Mouse (Mus musculus): ENCODE measurements at regions not wholly inside any gene's neighbourhood (a gene's known extent, or its start where the extent isn't known, plus 50 kb on each side); places are given as distances from the start of the nearest gene placed in this dataset.

DNA sequence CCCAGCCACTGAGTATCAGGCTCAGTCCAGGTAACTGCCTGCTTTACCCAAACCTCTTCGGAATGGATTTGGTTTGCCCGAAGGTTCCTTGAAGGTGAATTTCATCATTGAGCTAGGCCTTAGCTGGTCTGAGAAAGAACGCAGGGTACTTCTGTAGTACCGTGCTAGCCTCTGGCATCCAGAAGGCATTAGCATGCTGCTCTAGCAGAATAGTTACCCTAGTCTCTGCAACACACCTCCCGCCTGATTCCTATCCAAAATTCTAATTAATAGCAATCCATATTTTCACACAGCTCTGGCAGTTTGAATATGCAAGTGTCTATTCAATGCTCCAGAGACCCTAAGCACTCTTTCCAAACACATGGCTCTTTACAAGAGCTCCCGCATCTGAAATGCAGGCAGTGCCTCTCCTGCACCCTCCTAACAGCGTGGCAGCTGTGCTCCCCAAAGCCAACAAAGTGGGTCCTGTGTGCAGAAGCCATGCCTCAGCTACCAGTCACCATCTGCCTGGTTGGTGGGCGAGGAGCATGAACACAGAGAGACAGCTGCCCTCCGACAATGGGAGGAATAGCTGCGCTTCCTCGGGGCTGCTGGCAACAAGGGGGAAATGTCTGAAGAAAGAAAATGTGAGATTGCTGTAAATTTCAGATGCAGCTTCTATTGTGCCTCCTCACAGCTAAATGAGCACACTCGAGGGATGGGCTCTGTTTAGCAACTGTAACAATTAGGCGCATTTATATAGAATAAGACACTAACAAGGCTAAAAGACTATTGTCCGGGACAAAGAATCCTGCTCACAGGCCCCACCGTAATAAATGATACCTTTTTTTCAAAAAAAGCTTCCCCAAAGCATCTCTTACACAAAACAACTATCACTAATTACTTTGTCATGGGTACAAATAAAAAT, 198.6 kb downstream of the Sp3 start:
- Histone ChIP-seq H3K4me1 (ENCODE audit: control insufficient read depth in 2 of 2, insufficient read depth in 2 of 2, low read length in 2 of 2, poor library complexity in 1 of 2) (no peaks in the 10 kb centered on the region), H3K27ac (ENCODE audit: insufficient read depth, low read depth, low read length, poor library complexity, severe bottlenecking) (no peak overlapping the region), H3K36me3 (ENCODE audit: control insufficient read depth, insufficient read depth, low read length, poor library complexity, severe bottlenecking) (no peaks in the 10 kb centered on the region), H3K9ac (ENCODE audit: insufficient read depth, low read depth, low read length, poor library complexity, severe bottlenecking) (no peak overlapping the region), H3K4me3 (ENCODE audit: insufficient read depth in 1 of 2, low read depth in 1 of 2, low read length in 2 of 2, poor library complexity in 1 of 2, severe bottlenecking in 1 of 2) (no peak overlapping the region), H3K9me3 (ENCODE audit: control insufficient read depth, insufficient read depth, low read depth, low read length) (no peaks in the 10 kb centered on the region)
- DNase-seq (ENCODE audit: low read depth, low spot score), result no peak
- TF ChIP-seq CHD2 (IDR thresholded peaks at IDR 0.05; ENCODE audit: low read depth, low read length), result no peak
- no peak for TF ChIP-seq ZNF384 (IDR thresholded peaks at IDR 0.05; ENCODE audit: low read depth, low read length)
- no peak for TF ChIP-seq ZC3H11A (IDR thresholded peaks at IDR 0.05; ENCODE audit: borderline replicate concordance, low read depth, low read length)
- TF ChIP-seq MAFK (IDR thresholded peaks at IDR 0.05; ENCODE audit: insufficient read depth, low read depth, low read length), result no peak
- in situ Hi-C loops (cut with MboI; ENCODE audit: low sequenced_read_pairs in 2 of 2, unreplicated experiment in 2 of 2), result no loop called here

DNA sequence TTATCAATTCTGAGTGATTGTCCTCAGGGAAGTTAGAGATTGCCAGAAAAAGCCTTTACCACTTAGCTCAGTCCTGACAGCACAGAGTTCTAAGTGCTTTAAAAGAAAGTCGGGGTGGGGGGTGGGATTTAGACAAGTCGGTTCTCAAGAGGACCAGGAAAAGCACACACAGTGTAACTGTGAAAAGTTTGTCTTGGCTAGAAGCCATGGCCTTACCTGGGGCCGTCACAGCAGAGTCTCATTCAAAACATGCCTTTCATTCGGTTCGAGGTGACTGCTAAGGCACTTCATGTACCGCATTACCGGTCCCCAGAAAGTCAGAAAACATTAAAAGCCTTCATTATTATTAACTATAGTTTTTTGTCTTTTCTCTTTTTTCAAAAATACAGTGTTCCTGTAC, 197.9 kb downstream of the Sp3 start:
- Histone ChIP-seq H3K9ac (ENCODE audit: insufficient read depth, low read depth, low read length, poor library complexity, severe bottlenecking) (no peak overlapping the region), H3K9me3 (ENCODE audit: control insufficient read depth, insufficient read depth, low read depth, low read length) (no peaks in the 10 kb centered on the region), H3K27ac (ENCODE audit: insufficient read depth, low read depth, low read length, poor library complexity, severe bottlenecking) (no peak overlapping the region), H3K4me1 (ENCODE audit: control insufficient read depth in 2 of 2, insufficient read depth in 2 of 2, low read length in 2 of 2, poor library complexity in 1 of 2) (no peaks in the 10 kb centered on the region), H3K4me3 (ENCODE audit: insufficient read depth in 1 of 2, low read depth in 1 of 2, low read length in 2 of 2, poor library complexity in 1 of 2, severe bottlenecking in 1 of 2) (no peak overlapping the region), H3K36me3 (ENCODE audit: control insufficient read depth, insufficient read depth, low read length, poor library complexity, severe bottlenecking) (no peaks in the 10 kb centered on the region)
- TF ChIP-seq HCFC1 (IDR thresholded peaks at IDR 0.05; ENCODE audit: borderline replicate concordance, insufficient read depth, low read length) (no peak), ZNF384 (IDR thresholded peaks at IDR 0.05; ENCODE audit: low read depth, low read length) (no peak), MAFK (IDR thresholded peaks at IDR 0.05; ENCODE audit: insufficient read depth, low read depth, low read length) (no peak)
- DNase-seq (ENCODE audit: low read depth, low spot score), result no peak
- in situ Hi-C loops (cut with MboI; ENCODE audit: low sequenced_read_pairs in 2 of 2, unreplicated experiment in 2 of 2), result no loop called here

DNA sequence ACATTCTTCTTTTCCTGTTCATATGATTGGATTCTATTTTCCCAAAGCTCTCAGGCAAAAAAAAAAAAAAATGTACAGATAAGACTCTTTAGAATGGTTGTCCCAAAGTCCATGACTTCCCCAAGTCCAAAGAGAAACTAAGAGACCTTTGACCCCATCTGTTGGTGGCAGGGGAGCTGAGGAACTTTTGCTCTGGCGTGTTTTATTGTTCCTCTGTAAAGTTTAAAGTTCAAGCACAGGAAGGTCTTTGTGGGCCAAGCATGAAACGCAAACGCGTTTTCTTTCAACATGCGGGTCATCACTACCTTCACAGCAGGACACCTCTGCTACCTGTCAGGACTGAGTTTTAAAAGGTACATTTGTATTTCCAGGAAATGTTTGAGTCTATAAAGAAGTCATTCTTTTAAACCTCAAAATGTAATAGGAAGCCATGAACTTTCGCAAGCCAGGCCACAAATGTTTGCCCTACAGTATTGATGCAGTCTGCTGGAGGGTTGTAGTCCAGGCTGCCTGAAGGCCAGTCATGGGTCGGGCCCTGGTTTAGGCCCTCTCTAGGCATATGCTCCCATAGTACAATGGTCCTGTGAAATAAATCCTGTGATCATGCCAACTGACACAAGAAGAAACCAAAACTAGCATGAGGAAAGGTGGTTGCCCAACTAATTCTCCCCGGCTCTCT, 194.7 kb downstream of the Sp3 start:
- H3K36me3 ChIP-seq (ENCODE audit: control insufficient read depth, insufficient read depth, low read length, poor library complexity, severe bottlenecking), result no peaks in the 10 kb centered on the region
- H3K9ac ChIP-seq (ENCODE audit: insufficient read depth, low read depth, low read length, poor library complexity, severe bottlenecking), result no peak overlapping the region
- no peak overlapping the region for H3K4me3 ChIP-seq (ENCODE audit: insufficient read depth in 1 of 2, low read depth in 1 of 2, low read length in 2 of 2, poor library complexity in 1 of 2, severe bottlenecking in 1 of 2)
- DNase-seq (ENCODE audit: low read depth, low spot score), result no peak
- H3K27ac ChIP-seq (ENCODE audit: insufficient read depth, low read depth, low read length, poor library complexity, severe bottlenecking), result no peak overlapping the region
- TF ChIP-seq MAFK (IDR thresholded peaks at IDR 0.05; ENCODE audit: insufficient read depth, low read depth, low read length), result no peak
- TF ChIP-seq ZC3H11A (IDR thresholded peaks at IDR 0.05; ENCODE audit: borderline replicate concordance, low read depth, low read length), result no peak
- TF ChIP-seq ZNF384 (IDR thresholded peaks at IDR 0.05; ENCODE audit: low read depth, low read length), result no peak
- no peak for TF ChIP-seq CHD2 (IDR thresholded peaks at IDR 0.05; ENCODE audit: low read depth, low read length)
- TF ChIP-seq HCFC1 (IDR thresholded peaks at IDR 0.05; ENCODE audit: borderline replicate concordance, insufficient read depth, low read length), result no peak
- H3K4me1 ChIP-seq (ENCODE audit: control insufficient read depth in 2 of 2, insufficient read depth in 2 of 2, low read length in 2 of 2, poor library complexity in 1 of 2), result no peaks in the 10 kb centered on the region
- no peaks in the 10 kb centered on the region for H3K9me3 ChIP-seq (ENCODE audit: control insufficient read depth, insufficient read depth, low read depth, low read length)
- in situ Hi-C loops (cut with MboI; ENCODE audit: low sequenced_read_pairs in 2 of 2, unreplicated experiment in 2 of 2), result no loop called here

DNA sequence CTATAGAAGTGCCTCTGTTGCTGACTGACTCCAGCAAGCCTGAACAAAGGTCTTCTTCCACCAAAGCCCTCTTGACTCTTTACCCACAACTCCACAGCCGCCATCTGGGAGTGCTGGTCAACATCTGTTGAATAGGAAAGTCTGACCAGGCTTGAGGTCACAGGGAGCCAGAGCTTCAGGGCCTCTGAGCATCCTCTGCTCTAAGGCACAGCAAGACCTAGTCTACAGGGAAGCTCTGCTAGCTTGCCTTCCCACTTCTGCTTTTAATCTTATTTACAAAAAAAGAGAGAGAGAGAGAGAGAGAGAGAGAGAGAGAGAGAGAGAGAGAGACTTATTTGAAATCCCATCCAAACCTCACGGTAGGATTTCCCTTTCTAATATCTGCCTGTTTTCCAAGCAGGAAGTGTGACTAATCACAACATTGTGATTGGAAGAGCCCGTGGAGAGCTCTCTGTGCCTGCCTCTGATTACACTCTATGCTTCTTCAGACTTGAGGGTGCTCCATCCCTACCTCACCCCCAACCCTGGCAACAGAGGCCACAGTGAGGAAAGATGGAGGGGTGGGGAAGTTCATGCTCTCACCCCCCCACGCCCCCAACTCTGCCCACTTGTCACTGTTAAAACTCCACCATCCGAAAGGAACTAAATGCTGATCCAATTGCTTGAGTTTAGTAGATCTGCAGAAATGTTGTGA, 194.1 kb downstream of the Sp3 start:
- Histone ChIP-seq H3K9ac (ENCODE audit: insufficient read depth, low read depth, low read length, poor library complexity, severe bottlenecking) (no peak overlapping the region), H3K4me1 (ENCODE audit: control insufficient read depth in 2 of 2, insufficient read depth in 2 of 2, low read length in 2 of 2, poor library complexity in 1 of 2) (no peaks in the 10 kb centered on the region), H3K4me3 (ENCODE audit: insufficient read depth in 1 of 2, low read depth in 1 of 2, low read length in 2 of 2, poor library complexity in 1 of 2, severe bottlenecking in 1 of 2) (no peak overlapping the region), H3K27ac (ENCODE audit: insufficient read depth, low read depth, low read length, poor library complexity, severe bottlenecking) (no peak overlapping the region), H3K36me3 (ENCODE audit: control insufficient read depth, insufficient read depth, low read length, poor library complexity, severe bottlenecking) (no peaks in the 10 kb centered on the region), H3K9me3 (ENCODE audit: control insufficient read depth, insufficient read depth, low read depth, low read length) (no peaks in the 10 kb centered on the region)
- TF ChIP-seq CHD2 (IDR thresholded peaks at IDR 0.05; ENCODE audit: low read depth, low read length), result no peak
- TF ChIP-seq ZNF384 (IDR thresholded peaks at IDR 0.05; ENCODE audit: low read depth, low read length), result no peak
- no peak for TF ChIP-seq MAFK (IDR thresholded peaks at IDR 0.05; ENCODE audit: insufficient read depth, low read depth, low read length)
- no peak for TF ChIP-seq ZC3H11A (IDR thresholded peaks at IDR 0.05; ENCODE audit: borderline replicate concordance, low read depth, low read length)
- no peak for TF ChIP-seq HCFC1 (IDR thresholded peaks at IDR 0.05; ENCODE audit: borderline replicate concordance, insufficient read depth, low read length)
- no peak for DNase-seq (ENCODE audit: low read depth, low spot score)
- in situ Hi-C loops (cut with MboI; ENCODE audit: low sequenced_read_pairs in 2 of 2, unreplicated experiment in 2 of 2), result no loop called here
